ENCODE assay signal across 28 mouse cellular contexts in the genomic region with DNA sequence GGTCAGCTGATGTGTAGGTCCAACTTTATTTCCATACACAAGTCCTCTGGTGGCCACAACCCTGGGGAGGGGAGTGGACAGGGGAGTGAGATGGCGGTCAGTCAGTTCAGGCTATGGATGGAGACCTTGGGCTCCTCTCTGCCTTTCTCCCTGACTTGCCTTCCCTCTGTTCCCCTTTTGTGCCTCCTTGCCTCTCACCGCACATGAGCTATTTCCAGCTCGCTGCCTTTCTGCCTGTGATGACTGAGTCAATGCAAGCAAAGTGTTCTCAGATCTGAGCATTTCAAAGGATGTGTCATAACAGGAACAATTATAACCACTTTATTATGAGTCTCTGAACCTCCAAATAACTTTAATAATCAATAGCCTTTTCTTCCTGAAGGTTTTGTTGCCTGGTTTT. TPM values are rescaled to one million over a fixed set of nuclear protein-coding genes. Genes with fewer than 3 reads are reported as not detected.
DNase-seq lines count a peak whose midpoint lies in the region; ATAC-seq lines count a peak whose summit lies in the region.
"Had no signal": no experiment of that assay in that cellular context is flagged by ENCODE, and none has a peak within 500 bp of the region (broad histone marks: within the 10 kb centered on the region; RNA-seq: fewer than 3 reads in every experiment).

No protein-coding gene starts in this region.

- DNase-seq in layer of hippocampus, adult 11-12 months (ENCODE audit: low spot score), result peak; percentile 35
- DNase-seq in layer of hippocampus, postnatal 25 days (ENCODE audit: extremely low spot score in 1 of 2, low spot score in 1 of 2), result no peak
- DNase-seq in right cerebral cortex, adult 18-20 months, result peak; percentile 78
- DNase-seq in right cerebral cortex, postnatal 14 days, result no peak
- DNase-seq in left cerebral cortex, postnatal 14 days (ENCODE audit: low spot score in 2 of 2), result peak; percentile 43 to 50
- no peak for DNase-seq in spleen, adult 12 weeks (ENCODE audit: low spot score)
- DNase-seq: adrenal gland, adult 2 months; B cell, adult 2 months; cerebellum, adult 18-20 months; cerebellum, postnatal 25 days; embryo, embryonic 11 days; heart, postnatal 36 days; kidney, adult 18-20 months; lung, embryonic 14.5 days; midbrain, embryonic 14.5 days; thymus, postnatal 14 days had no signal

- no peak overlapping the region for H3K4me2 ChIP-seq in neural tube, embryonic 15.5 days
- H3K4me2 ChIP-seq: heart, embryonic 15.5 days; hindbrain, embryonic 14.5 days; limb, embryonic 15.5 days; lung, embryonic 14.5 days; neural tube, embryonic 12.5 days had no signal

- no peak overlapping the region for H3K9ac ChIP-seq in neural tube, embryonic 15.5 days (replicated peaks)
- H3K9ac ChIP-seq: embryonic facial prominence, embryonic 13.5 days; heart, embryonic 15.5 days; hindbrain, embryonic 14.5 days; limb, embryonic 15.5 days; liver, embryonic 14.5 days; lung, embryonic 14.5 days; neural tube, embryonic 12.5 days had no signal

- intact Hi-C loops in left cerebral cortex, postnatal 14 days (cut with DNase I), result no loop called here

- ATAC-seq in neural tube, embryonic 15.5 days (ENCODE audit: low FRiP score), result no peak
- ATAC-seq: forebrain, embryonic 14.5 days; inflammation-experienced regulatory T-cells, adult 6 months had no signal

- H3K4me3 ChIP-seq in neural tube, embryonic 15.5 days (replicated peaks), result no peak overlapping the region
- H3K4me3 ChIP-seq: embryonic facial prominence, embryonic 13.5 days; erythroblast, embryonic 14.5 days; heart, embryonic 15.5 days; limb, embryonic 15.5 days; megakaryocyte, embryonic 14.5 days; neural tube, embryonic 12.5 days had no signal

- H3K36me3 ChIP-seq in neural tube, embryonic 15.5 days, result no peaks in the 10 kb centered on the region
- H3K36me3 ChIP-seq: embryonic facial prominence, embryonic 13.5 days; heart, embryonic 15.5 days; limb, embryonic 15.5 days; neural tube, embryonic 12.5 days had no signal

- WGBS in neural tube, embryonic 15.5 days, result 89% methylated on average over 3 of the region's 3 CpGs

- no peaks in the 10 kb centered on the region for H3K9me3 ChIP-seq in neural tube, embryonic 15.5 days (replicated peaks)
- H3K9me3 ChIP-seq: embryonic facial prominence, embryonic 13.5 days; heart, embryonic 15.5 days; limb, embryonic 15.5 days; megakaryocyte, embryonic 14.5 days; neural tube, embryonic 12.5 days had no signal

- peaks cover 13% of the 10 kb centered on the region; the same call in 1 of the 2 replicates for H3K4me1 ChIP-seq in neural tube, embryonic 15.5 days

- H3K27ac ChIP-seq in neural tube, embryonic 15.5 days (replicated peaks), result no peak overlapping the region
- H3K27ac ChIP-seq: embryonic facial prominence, embryonic 13.5 days; heart, embryonic 15.5 days; hindbrain, embryonic 14.5 days; limb, embryonic 15.5 days; liver, embryonic 14.5 days; neural tube, embryonic 12.5 days had no signal

- no peaks in the 10 kb centered on the region for H3K27me3 ChIP-seq in neural tube, embryonic 15.5 days (replicated peaks)
- H3K27me3 ChIP-seq: embryonic facial prominence, embryonic 13.5 days; heart, embryonic 15.5 days; limb, embryonic 15.5 days; neural tube, embryonic 12.5 days had no signal

RNA-seq across cellular contexts. Expression of gene Apod, which starts 2.3 kb away (rescaled TPM):
- total RNA-seq in layer of hippocampus, postnatal 25 days (2021), result 100 to 1,000 TPM; 107 to 112 TPM
- total RNA-seq in left cerebral cortex, postnatal 14 days (2021), result 10 to 100 TPM; 61.1 to 71.1 TPM
- polyA plus RNA-seq in neural tube, embryonic 15.5 days (2015; fragmentation: Nextera tagmentation; extraction: Ambion mirVana), result 48.8 and 54.0 TPM in 2 replicates
- total RNA-seq: MEL had no signal
- polyA plus RNA-seq: erythroblast, embryonic 14.5 days; lung, embryonic 14.5 days had no signal

RNA-seq across cellular contexts. Expression of gene Ppp1r2, which starts 37.2 kb away (rescaled TPM):
- 10 to 100 TPM; 88.1 to 96.4 TPM for total RNA-seq in layer of hippocampus, postnatal 25 days (2021)
- total RNA-seq in left cerebral cortex, postnatal 14 days (2021), result 10 to 100 TPM; 70.6 to 78.2 TPM
- polyA plus RNA-seq in neural tube, embryonic 15.5 days (2015; fragmentation: Nextera tagmentation; extraction: Ambion mirVana), result 121 and 123 TPM in 2 replicates

Comparison
In these comparisons a context has a peak if more than half of its experiments do, and no peak if none do; other contexts are left out.
1. DNase-seq: peak in layer of hippocampus, adult 11-12 months (single experiment), right cerebral cortex, adult 18-20 months (single experiment) and left cerebral cortex, postnatal 14 days (2 of 2); none in layer of hippocampus, postnatal 25 days (0 of 2), right cerebral cortex, postnatal 14 days (single experiment) and spleen, adult 12 weeks (single experiment).